Mouse (Mus musculus): Measurements from ENCODE around the gene Drosha.

DNA sequence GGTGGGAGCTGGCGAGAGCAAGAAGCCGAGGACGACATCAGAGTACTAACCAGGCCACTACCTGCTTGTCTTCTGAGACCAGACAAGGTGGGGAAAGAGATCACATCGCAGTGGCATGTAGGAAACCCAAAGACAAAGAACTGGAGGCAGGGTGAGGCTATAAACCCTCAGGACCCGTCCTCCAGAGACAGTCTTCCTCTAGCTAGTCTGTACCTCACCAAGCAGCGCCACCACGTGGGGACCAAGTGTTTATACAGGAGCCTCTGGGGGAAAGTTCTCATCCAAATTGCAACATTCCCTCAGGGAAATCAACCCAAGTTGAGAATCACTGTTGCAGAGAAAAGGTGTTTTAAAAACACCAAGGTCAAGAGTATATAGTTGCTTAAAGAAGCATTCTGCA, 18.2 kb downstream of the Drosha start:
- TF ChIP-seq GATA1 (IDR thresholded peaks at IDR 0.05; ENCODE audit: borderline replicate concordance, low read length) (no peak), FLI1 (IDR thresholded peaks at IDR 0.05; ENCODE audit: low read length) (no peak)
